Mouse (Mus musculus): ENCODE measurements around the gene 4930595D18Rik. TPM values are rescaled to one million over a fixed set of nuclear protein-coding genes. Genes with fewer than 3 reads are reported as not detected.

Gene 4930595D18Rik
- polyA plus RNA-seq, 1 experiment from 2014 or later, result not detected

GRCm38 (mm10) chr12:111137079-111137478, 47.2 kb downstream of the 4930595D18Rik start:
- in situ Hi-C loops (cut with MboI; ENCODE audit: low pct_unique_long_range_greater_than_20kb), result no loop called here
- no peak for DNase-seq (ENCODE audit: low read depth, low spot score)
- no peak for TF ChIP-seq CTCF (IDR thresholded peaks at IDR 0.05)
- H3K27me3 ChIP-seq, result no peaks in the 10 kb centered on the region
- POLR2A ChIA-PET, result no interaction called here
- no peak for ATAC-seq
- CTCF ChIA-PET, result no interaction called here

DNA sequence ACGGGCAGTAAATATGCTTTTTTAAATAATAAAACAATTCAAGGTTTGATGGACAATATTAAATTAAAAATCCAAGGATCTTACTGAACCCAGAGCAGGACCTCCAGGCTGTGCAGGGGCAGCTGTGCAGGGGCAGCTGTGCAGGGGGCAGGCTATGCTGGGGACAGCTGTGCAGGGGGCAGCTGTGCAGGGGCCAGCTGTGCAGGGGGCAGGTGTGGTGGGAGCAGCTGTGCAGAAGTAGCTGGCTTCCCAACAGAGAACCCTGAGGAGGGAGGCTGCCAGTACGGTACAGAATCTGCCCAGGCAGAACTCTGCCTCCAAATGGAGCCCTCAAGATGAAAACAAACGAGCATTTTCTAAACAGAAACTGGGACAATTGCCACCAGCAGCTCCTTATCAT, 48.3 kb downstream of the 4930595D18Rik start:
- in situ Hi-C loops (cut with MboI; ENCODE audit: low pct_unique_long_range_greater_than_20kb), result no loop called here
- DNase-seq (ENCODE audit: low read depth, low spot score) (no peak), ATAC-seq (no peak)
- ChIA-PET POLR2A (no interaction called here), CTCF (no interaction called here)
- no peak for TF ChIP-seq CTCF (IDR thresholded peaks at IDR 0.05)
- H3K27me3 ChIP-seq, result no peaks in the 10 kb centered on the region

- in situ Hi-C loops (cut with MboI; ENCODE audit: low pct_unique_long_range_greater_than_20kb), result no loop called here
- no peak for TF ChIP-seq CTCF (IDR thresholded peaks at IDR 0.05)
- POLR2A ChIA-PET, result interaction anchor here (0.6 kb wide), 1 partner anchor 28 kb away, joined by 3 read pairs; no protein-coding TSS in a partner anchor
- CTCF ChIA-PET, result no interaction called here
- no peaks in the 10 kb centered on the region for H3K27me3 ChIP-seq
- no peak for ATAC-seq
- DNase-seq (ENCODE audit: low read depth, low spot score), result no peak
Observed at GRCm38 (mm10) chr12:111134791-111135733, 49.2 kb downstream of the 4930595D18Rik start.

- ATAC-seq, result no peak
- TF ChIP-seq CTCF (IDR thresholded peaks at IDR 0.05), result no peak
- CTCF ChIA-PET, result no interaction called here
- no peak for DNase-seq (ENCODE audit: low read depth, low spot score)
- no peaks in the 10 kb centered on the region for H3K27me3 ChIP-seq
- POLR2A ChIA-PET, result interaction anchor here (0.6 kb wide), 1 partner anchor 28 kb away, joined by 3 read pairs; no protein-coding TSS in a partner anchor
- in situ Hi-C loops (cut with MboI; ENCODE audit: low pct_unique_long_range_greater_than_20kb), result no loop called here
Observed at GRCm38 (mm10) chr12:111134169-111134568, 50.1 kb downstream of the 4930595D18Rik start.

GRCm38 (mm10) chr12:111125666-111126065, 58.6 kb downstream of the 4930595D18Rik start:
- DNase-seq (ENCODE audit: low read depth, low spot score) (no peak), ATAC-seq (no peak)
- in situ Hi-C loops (cut with MboI; ENCODE audit: low pct_unique_long_range_greater_than_20kb), result loop anchor here (10.0 kb wide), 1 partner anchor 191 kb away; no protein-coding TSS in a partner anchor
- H3K27me3 ChIP-seq, result no peaks in the 10 kb centered on the region
- POLR2A ChIA-PET, result no interaction called here
- CTCF ChIA-PET, result no interaction called here
- TF ChIP-seq CTCF (IDR thresholded peaks at IDR 0.05), result no peak

- no peak for ATAC-seq
- ChIA-PET POLR2A (no interaction called here), CTCF (no interaction called here)
- DNase-seq (ENCODE audit: low read depth, low spot score), result no peak
- no peak for TF ChIP-seq CTCF (IDR thresholded peaks at IDR 0.05)
- no peaks in the 10 kb centered on the region for H3K27me3 ChIP-seq
- in situ Hi-C loops (cut with MboI; ENCODE audit: low pct_unique_long_range_greater_than_20kb), result loop anchor here (10.0 kb wide), 1 partner anchor 190 kb away; no protein-coding TSS in a partner anchor
Observed at GRCm38 (mm10) chr12:111124601-111125260, 59.6 kb downstream of the 4930595D18Rik start.

DNA sequence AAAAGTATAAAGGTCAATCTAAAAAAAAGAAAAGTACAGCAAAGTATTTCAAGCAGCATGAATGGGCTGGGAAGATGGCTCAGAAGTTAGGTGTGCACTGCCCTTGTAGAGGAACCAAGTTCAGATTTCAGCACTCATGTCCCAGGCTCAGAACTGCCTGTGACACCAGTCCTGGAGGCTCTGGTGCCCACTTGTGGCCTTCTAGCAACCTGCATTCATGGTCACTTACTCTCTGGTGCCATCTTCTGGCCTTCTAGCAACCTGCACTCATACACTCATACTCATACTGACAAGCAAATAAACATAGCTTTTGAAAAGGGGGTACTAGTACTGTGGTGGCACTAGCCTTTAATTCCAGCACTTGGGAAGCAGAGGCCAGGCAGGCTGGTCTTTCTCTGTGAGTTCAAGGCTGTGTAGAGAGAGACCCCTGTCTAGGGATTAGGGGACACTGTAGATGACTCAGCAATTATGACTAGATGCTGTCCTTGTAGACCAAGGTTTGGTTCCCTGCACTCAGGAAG, 61.9 kb downstream of the 4930595D18Rik start:
- ChIA-PET POLR2A (no interaction called here), CTCF (interaction anchor here (1.6 kb wide), 1 partner anchor 17 kb away, joined by 3 read pairs; no protein-coding TSS in a partner anchor)
- peak; percentile 84 for TF ChIP-seq CTCF (IDR thresholded peaks at IDR 0.05)
- DNase-seq (ENCODE audit: low read depth, low spot score), result peak; percentile 13
- ATAC-seq, result no peak
- no peaks in the 10 kb centered on the region for H3K27me3 ChIP-seq
- in situ Hi-C loops (cut with MboI; ENCODE audit: low pct_unique_long_range_greater_than_20kb), result loop anchor here (10.0 kb wide), 1 partner anchor 188 kb away; no protein-coding TSS in a partner anchor

DNA sequence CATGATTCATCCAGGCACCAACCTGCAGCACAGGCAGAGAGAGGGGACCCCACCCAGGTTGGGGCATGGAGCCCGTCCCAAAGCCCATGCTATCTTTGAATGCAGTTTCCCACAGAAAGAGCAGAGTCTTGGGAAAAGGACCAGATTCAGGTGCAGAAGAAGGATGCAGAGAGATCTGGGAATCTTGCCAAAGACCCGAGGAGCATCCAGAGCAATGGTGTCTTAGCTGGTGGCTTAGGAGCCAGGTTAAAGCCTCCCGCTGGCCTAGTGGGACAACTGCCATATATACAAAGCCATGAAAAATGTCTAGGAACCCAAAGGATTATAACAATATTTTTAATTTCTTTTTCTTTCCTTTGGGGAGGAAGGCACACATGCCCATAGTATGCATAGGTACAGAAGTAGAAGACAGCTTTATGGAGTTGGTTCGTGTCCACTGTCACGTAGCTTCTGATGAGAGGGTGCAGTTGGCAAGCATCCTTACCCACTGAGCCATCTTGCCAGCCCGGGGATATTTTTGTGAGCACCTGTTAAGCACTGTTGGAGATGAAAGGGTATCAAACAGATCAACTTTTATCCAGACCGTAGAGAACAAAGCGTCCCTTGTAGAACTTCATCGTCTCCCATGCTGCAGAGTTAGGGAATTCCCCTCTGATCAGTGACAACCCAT, 63.2 kb downstream of the 4930595D18Rik start:
- ATAC-seq, result no peak
- CTCF ChIA-PET, result interaction anchor here (1.6 kb wide), 1 partner anchor 15 kb away, joined by 3 read pairs; no protein-coding TSS in a partner anchor
- in situ Hi-C loops (cut with MboI; ENCODE audit: low pct_unique_long_range_greater_than_20kb), result loop anchor here (10.0 kb wide), 1 partner anchor 186 kb away; no protein-coding TSS in a partner anchor

GRCm38 (mm10) chr12:111119506-111120085, 64.7 kb downstream of the 4930595D18Rik start:
- no peak for DNase-seq (ENCODE audit: low read depth, low spot score)
- no peak for TF ChIP-seq CTCF (IDR thresholded peaks at IDR 0.05)
- ChIA-PET POLR2A (no interaction called here), CTCF (interaction anchor here (0.6 to 1.4 kb wide), 2 partner anchors 9 to 45 kb away, joined by 3 read pairs; no protein-coding TSS in a partner anchor)
- ATAC-seq, result no peak
- in situ Hi-C loops (cut with MboI; ENCODE audit: low pct_unique_long_range_greater_than_20kb), result loop anchor here (10.0 kb wide), 1 partner anchor 185 kb away; no protein-coding TSS in a partner anchor
- H3K27me3 ChIP-seq, result no peaks in the 10 kb centered on the region

More for the DNA sequence above, 63.2 kb downstream of the 4930595D18Rik start:
- TF ChIP-seq CTCF (IDR thresholded peaks at IDR 0.05), result no peak
- DNase-seq (ENCODE audit: low read depth, low spot score), result no peak
- POLR2A ChIA-PET, result no interaction called here
- H3K27me3 ChIP-seq, result no peaks in the 10 kb centered on the region

DNA sequence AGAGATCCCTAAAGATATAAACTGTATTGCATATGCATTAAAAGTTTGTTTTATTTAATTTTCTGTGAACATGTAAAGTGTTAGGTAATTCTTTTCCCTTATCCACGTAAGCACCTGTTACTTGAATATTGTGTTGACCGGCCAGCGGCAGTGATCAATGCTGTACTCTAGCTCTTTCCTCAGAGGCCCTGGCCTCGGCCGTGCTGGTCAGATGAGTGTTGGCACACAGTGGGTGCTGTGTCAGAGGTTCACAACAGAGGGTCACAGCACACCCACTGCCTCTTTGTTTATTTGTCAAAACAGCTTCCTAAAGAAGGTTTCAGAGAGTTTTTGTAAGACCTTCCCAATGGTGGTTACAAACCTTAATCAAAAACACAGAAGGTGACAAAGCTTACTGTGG, 69.7 kb downstream of the 4930595D18Rik start:
- CTCF ChIA-PET, result no interaction called here
- in situ Hi-C loops (cut with MboI; ENCODE audit: low pct_unique_long_range_greater_than_20kb), result no loop called here
- TF ChIP-seq CTCF (IDR thresholded peaks at IDR 0.05), result no peak
- DNase-seq (ENCODE audit: low read depth, low spot score), result no peak
- no peaks in the 10 kb centered on the region for H3K27me3 ChIP-seq
- POLR2A ChIA-PET, result no interaction called here
- no peak for ATAC-seq
